Mouse (Mus musculus) CH12.LX (cell line): ENCODE results near the gene Tmem128. TPM values are rescaled to one million over a fixed set of nuclear protein-coding genes. Genes with fewer than 3 reads are reported as not detected.

ENCODE experiments used
- DNase-seq: peaks from one replicate; pipeline ENCODE4 v3.0.0-alpha.2; 2013; ENCODE audit errors: extremely low read depth
- H3K27ac ChIP-seq: 2 replicates; pipeline ENCODE4 v1.5.1; 2012; ENCODE audit warnings: low read depth, mild to moderate bottlenecking, control low read depth, moderate library complexity; ENCODE audit not compliant: insufficient read depth
- H3K27me3 ChIP-seq: replicated peaks from 2 replicates; pipeline ENCODE3; 2012; ENCODE audit warnings: inconsistent platforms
- H3K36me3 ChIP-seq, 2 experiments: replicated peaks in 1 of 2; 2 replicates each; pipeline versions ENCODE3 to v1.6.1; 2012; ENCODE audit warnings: inconsistent platforms in 1 of 2, low read length in 1 of 2, mild to moderate bottlenecking in 1 of 2, mixed read lengths in 1 of 2, moderate library complexity in 1 of 2; ENCODE audit not compliant: control insufficient read depth in 1 of 2, insufficient read depth in 1 of 2
- H3K4me1 ChIP-seq, 2 experiments: 2 replicates each; pipeline ENCODE4 v1.6.1; 2012; ENCODE audit warnings: inconsistent platforms in 1 of 2, moderate library complexity in 1 of 2; ENCODE audit not compliant: insufficient read depth in 2 of 2, control insufficient read depth in 1 of 2
- H3K4me2 ChIP-seq: 2 replicates; pipeline ENCODE4 v1.6.1; 2012; ENCODE audit warnings: low read depth, mild to moderate bottlenecking, control low read depth; ENCODE audit not compliant: poor library complexity, insufficient read depth, severe bottlenecking
- H3K4me3 ChIP-seq, 3 experiments: fragments of 150-350 bp in 1 of 3; sonication (generic) in 1 of 3; replicated peaks in 1 of 3; 2 replicates each; pipeline versions ENCODE3 to v1.5.1; 2011 to 2012; ENCODE audit warnings: low read depth in 2 of 3, low read length in 2 of 3, mild to moderate bottlenecking in 2 of 3, moderate library complexity in 2 of 3, control low read depth in 1 of 3, improper control_type of control experiment in 1 of 3, inconsistent platforms in 1 of 3, mixed read lengths in 1 of 3; ENCODE audit not compliant: poor library complexity in 1 of 3
- H3K79me2 ChIP-seq: replicated peaks from 2 replicates; pipeline ENCODE4 v1.6.1; 2012; ENCODE audit warnings: mild to moderate bottlenecking, moderate library complexity; ENCODE audit not compliant: control insufficient read depth, poor library complexity, insufficient read depth, severe bottlenecking; ENCODE audit errors: extremely low read depth
- H3K9ac ChIP-seq: 2 replicates; pipeline ENCODE4 v1.6.1; 2012; ENCODE audit warnings: low read depth, mild to moderate bottlenecking, control low read depth, moderate library complexity; ENCODE audit not compliant: insufficient read depth
- H3K9me3 ChIP-seq: replicated peaks from 2 replicates; pipeline ENCODE3; 2012; ENCODE audit warnings: low read length, inconsistent platforms, mixed read lengths
- CHD1 ChIP-seq: IDR thresholded peaks from 2 replicates; pipeline ENCODE4 v1.6.1; 2012; ENCODE audit warnings: low read depth, low read length, improper control_type of control experiment, inconsistent platforms
- CHD2 ChIP-seq: IDR thresholded peaks from 2 replicates; pipeline ENCODE4 v1.6.1; 2011; ENCODE audit warnings: low read length, improper control_type of control experiment
- CTCF ChIP-seq, 2 experiments: IDR thresholded peaks in 1 of 2; conservative IDR thresholded peaks in 1 of 2; 2 replicates each; pipeline ENCODE4 v1.5.1; 2011 to 2012; ENCODE audit warnings: low read depth in 2 of 2, low read length in 2 of 2, improper control_type of control experiment in 1 of 2, inconsistent platforms in 1 of 2, mild to moderate bottlenecking in 1 of 2, moderate library complexity in 1 of 2
- E2F4 ChIP-seq: IDR thresholded peaks from 2 replicates; pipeline ENCODE4 v1.6.1; 2011; ENCODE audit warnings: low read depth, low read length, improper control_type of control experiment; ENCODE audit not compliant: insufficient replicate concordance
- EP300 ChIP-seq: IDR thresholded peaks from 2 replicates; pipeline ENCODE4 v1.6.1; 2011; ENCODE audit warnings: low read length, improper control_type of control experiment
- HCFC1 ChIP-seq: IDR thresholded peaks from 2 replicates; pipeline ENCODE4 v1.6.1; 2012; ENCODE audit warnings: low read depth, mild to moderate bottlenecking, inconsistent platforms, low read length, improper control_type of control experiment
- IRF4 ChIP-seq: IDR thresholded peaks from 2 replicates; pipeline ENCODE4 v1.6.1; 2014; ENCODE audit warnings: low read depth, mild to moderate bottlenecking, inconsistent platforms, low read length, improper control_type of control experiment
- KAT2A ChIP-seq: IDR thresholded peaks from 2 replicates; pipeline ENCODE4 v1.6.1; 2012; ENCODE audit warnings: low read length, improper control_type of control experiment, inconsistent platforms; ENCODE audit not compliant: insufficient replicate concordance
- MAX ChIP-seq: IDR thresholded peaks from 2 replicates; pipeline ENCODE4 v1.6.1; 2011; ENCODE audit warnings: low read length, improper control_type of control experiment
- MAZ ChIP-seq: IDR thresholded peaks from 2 replicates; pipeline ENCODE4 v1.6.1; 2012; ENCODE audit warnings: low read depth, mild to moderate bottlenecking, inconsistent platforms, low read length, improper control_type of control experiment, moderate library complexity
- MXI1 ChIP-seq: IDR thresholded peaks from 2 replicates; pipeline ENCODE4 v1.6.1; 2011; ENCODE audit warnings: mild to moderate bottlenecking, low read depth, low read length, improper control_type of control experiment
- NELFE ChIP-seq: IDR thresholded peaks from 2 replicates; pipeline ENCODE4 v1.6.1; 2011; ENCODE audit warnings: low read depth, low read length, improper control_type of control experiment
- NRF1 ChIP-seq: IDR thresholded peaks from 2 replicates; pipeline ENCODE4 v1.6.1; 2014; ENCODE audit warnings: low read depth, mild to moderate bottlenecking, inconsistent platforms, low read length, improper control_type of control experiment, moderate library complexity
- PAX5 ChIP-seq: IDR thresholded peaks from 2 replicates; pipeline ENCODE4 v1.6.1; 2012; ENCODE audit warnings: low read length, inconsistent platforms, mixed read lengths
- POLR2A ChIP-seq: IDR thresholded peaks from 2 replicates; pipeline ENCODE4 v1.6.1; 2011; ENCODE audit warnings: low read depth, mild to moderate bottlenecking, improper control_type of control experiment, low read length
- TBP ChIP-seq: conservative IDR thresholded peaks from 2 replicates; pipeline ENCODE4 v1.6.1; 2011; ENCODE audit warnings: low read depth, low read length, improper control_type of control experiment
- UBTF ChIP-seq: IDR thresholded peaks from 2 replicates; pipeline ENCODE4 v1.6.1; 2012; ENCODE audit warnings: low read depth, mild to moderate bottlenecking, inconsistent platforms, low read length, improper control_type of control experiment, moderate library complexity
- USF1 ChIP-seq: IDR thresholded peaks from 2 replicates; pipeline ENCODE4 v1.6.1; 2014; ENCODE audit warnings: low read depth, mild to moderate bottlenecking, inconsistent platforms, low read length, improper control_type of control experiment
- ZKSCAN1 ChIP-seq: IDR thresholded peaks from 2 replicates; pipeline ENCODE4 v1.6.1; 2012; ENCODE audit warnings: low read depth, inconsistent platforms, low read length, improper control_type of control experiment, borderline replicate concordance
- ZMIZ1 ChIP-seq: IDR thresholded peaks from 2 replicates; pipeline ENCODE4 v1.6.1; 2012; ENCODE audit warnings: low read depth, mild to moderate bottlenecking, inconsistent platforms, low read length, improper control_type of control experiment
- ZNF384 ChIP-seq: IDR thresholded peaks from 2 replicates; pipeline ENCODE4 v1.6.1; 2012; ENCODE audit warnings: low read depth, low read length, improper control_type of control experiment, inconsistent platforms
- dilution Hi-C: fragments of 300-500 bp; cut with MboI; formaldehyde crosslinking; loops from 2 replicates; pipeline ENCODE4 v1.14.3; 2020; ENCODE audit warnings: low sequenced_read_pairs; ENCODE audit not compliant: extremely low pct_unique_long_range_greater_than_20kb, extremely low pct_ligation_motif_present
- in situ Hi-C: fragments of 300-500 bp; cut with MboI; formaldehyde crosslinking; loops from 3 replicates; pipeline ENCODE4 v1.14.3; 2019; ENCODE audit warnings: low sequenced_read_pairs, low pct_ligation_motif_present, low pct_unique_long_range_greater_than_20kb, mixed read lengths
- polyA plus RNA-seq: library from polyadenylated mRNA; unstranded; fragments of >175 nt; gene quantifications from 2 replicates; pipeline ENCODE4 v1.2.1, GENCODE M21; 2012; ENCODE audit warnings: low read depth; ENCODE audit not compliant: insufficient read length
- total RNA-seq, 2 experiments: library from RNA; depleted of rRNA; stranded (reverse); fragments of 300-350 nt in 1 of 2; fragments of >200 nt in 1 of 2; gene quantifications; 2 replicates each; pipeline ENCODE4 v1.2.3; 2012 to 2014

The Tmem128 gene
- total and polyA plus RNA-seq, 3 experiments = 43.5 to 113 (median 64.1) TPM

DNA sequence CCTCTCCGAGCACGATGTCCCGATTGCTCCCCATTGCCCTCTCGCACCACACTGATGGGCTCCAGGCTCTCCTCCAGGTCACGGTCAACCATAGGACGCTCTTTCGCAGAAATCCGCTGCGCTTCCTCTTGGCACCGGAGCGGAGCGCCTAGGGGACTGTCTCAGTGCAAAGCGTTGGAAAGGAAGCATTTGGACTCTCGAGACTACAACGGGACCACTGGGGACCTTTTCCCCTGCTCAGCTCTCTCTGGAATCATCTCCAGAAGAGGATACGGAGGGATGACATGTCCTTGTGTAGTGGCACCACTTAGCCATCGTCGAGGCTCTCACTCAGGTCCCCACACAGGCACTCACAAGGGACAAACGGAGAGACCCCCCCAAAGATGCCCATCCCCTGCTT, 16.5 kb downstream of the Tmem128 start:
- dilution Hi-C loops = no loop called here
- no peak overlapping the region for H3K4me2 ChIP-seq
- H3K4me3 ChIP-seq = no peak overlapping the region
- H3K79me2 ChIP-seq = no peaks in the 10 kb centered on the region
- TF ChIP-seq E2F4 (no peak), TBP (no peak), EP300 (no peak), ZNF384 (no peak)
- H3K27me3 ChIP-seq = no peaks in the 10 kb centered on the region
- H3K9me3 ChIP-seq = no peaks in the 10 kb centered on the region
- no peak overlapping the region for H3K9ac ChIP-seq
- peaks cover 2 to 5% of the 10 kb centered on the region in 2 experiments; a peak in 1 of 4 replicates for H3K4me1 ChIP-seq
- H3K27ac ChIP-seq = no peak overlapping the region
- DNase-seq = no peak
- peaks cover under 1 to 14% of the 10 kb centered on the region in 2 experiments for H3K36me3 ChIP-seq
- in situ Hi-C loops = no loop called here

GRCm38 (mm10) chr5:38277098-38277866, 17.3 kb downstream of the Tmem128 start:
- H3K9me3 ChIP-seq = no peaks in the 10 kb centered on the region
- H3K27ac ChIP-seq = no peak overlapping the region
- no peak for TF ChIP-seq MAX
- TF ChIP-seq CHD2 = no peak
- no peak for TF ChIP-seq ZNF384
- TF ChIP-seq ZKSCAN1 = no peak
- TF ChIP-seq ZMIZ1 = no peak
- TF ChIP-seq NRF1 = no peak
- no peak for TF ChIP-seq IRF4
- TF ChIP-seq TBP = no peak
- no peak for TF ChIP-seq USF1
- TF ChIP-seq HCFC1 = no peak
- no peak for TF ChIP-seq PAX5
- TF ChIP-seq EP300 = no peak
- no peak for TF ChIP-seq MAZ
- TF ChIP-seq CTCF (conservative IDR thresholded peaks at IDR 0.05 in 1 of 2, IDR thresholded peaks at IDR 0.05 in 1 of 2; ENCODE audit: low read depth in 2 of 2, low read length in 2 of 2) = no peak
- TF ChIP-seq POLR2A = no peak
- TF ChIP-seq CHD1 = no peak
- TF ChIP-seq UBTF = no peak
- no peak for TF ChIP-seq KAT2A
- TF ChIP-seq MXI1 = no peak
- no peak for TF ChIP-seq NELFE
- dilution Hi-C loops (no loop called here), in situ Hi-C loops (no loop called here)
- H3K4me2 ChIP-seq = no peak overlapping the region
- no peaks in the 10 kb centered on the region for H3K79me2 ChIP-seq
- peaks cover 0 to 8% of the 10 kb centered on the region in 2 experiments for H3K36me3 ChIP-seq
- H3K27me3 ChIP-seq = no peaks in the 10 kb centered on the region
- peaks cover 2 to 5% of the 10 kb centered on the region in 2 experiments; a peak in 1 of 4 replicates for H3K4me1 ChIP-seq
- no peak for DNase-seq
- no peak overlapping the region for H3K4me3 ChIP-seq
- no peak overlapping the region for H3K9ac ChIP-seq
